16 mouse cellular contexts compared by ENCODE assay signal in the genomic region with DNA sequence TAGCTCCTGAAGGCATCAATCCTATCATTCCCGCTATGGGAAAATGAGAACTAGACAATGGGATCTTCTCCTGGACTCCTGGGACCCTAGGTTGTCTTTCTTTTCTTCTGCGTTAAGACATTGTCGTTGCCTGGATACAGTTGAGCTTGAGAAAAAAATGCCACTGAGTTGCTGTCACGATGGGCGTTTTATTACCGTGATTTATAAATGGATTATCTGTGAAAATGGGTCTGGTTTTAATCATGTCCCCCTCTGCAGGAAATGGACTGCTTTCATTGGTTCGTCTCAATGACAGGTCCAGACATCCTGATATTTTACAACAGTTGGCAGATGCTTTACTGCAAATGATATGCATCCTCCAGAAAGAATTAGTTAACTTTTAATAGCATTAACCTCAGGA.
DNase-seq lines count a peak whose midpoint lies in the region; ATAC-seq lines count a peak whose summit lies in the region.
"Had no signal": no experiment of that assay in that cellular context is flagged by ENCODE, and none has a peak within 500 bp of the region (broad histone marks: within the 10 kb centered on the region; RNA-seq: fewer than 3 reads in every experiment).

No protein-coding gene starts in this region.

- no peaks in the 10 kb centered on the region for H3K9me3 ChIP-seq in kidney, embryonic 16.5 days (ENCODE audit: low read length)
- no peaks in the 10 kb centered on the region for H3K9me3 ChIP-seq in neural tube, embryonic 15.5 days (replicated peaks)
- H3K9me3 ChIP-seq: heart, embryonic 12.5 days; hindbrain, embryonic 15.5 days; limb, embryonic 15.5 days had no signal

- no peak overlapping the region for H3K27ac ChIP-seq in kidney, embryonic 16.5 days (ENCODE audit: low read length)
- H3K27ac ChIP-seq in neural tube, embryonic 15.5 days (replicated peaks), result no peak overlapping the region
- H3K27ac ChIP-seq: hindbrain, embryonic 15.5 days; limb, embryonic 15.5 days had no signal

- WGBS in kidney, embryonic 16.5 days, result 42% methylated on average over 7 of the region's 7 CpGs
- 8% methylated on average over 7 of the region's 7 CpGs for WGBS in neural tube, embryonic 15.5 days

- DNase-seq in kidney, adult 18-20 months, result no peak
- peak; percentile 8 for DNase-seq in embryo, embryonic 9.5 days (ENCODE audit: extremely low spot score)
- peak; percentile 82 for DNase-seq in mesoderm, embryonic 11.5 days (ENCODE audit: low read depth, low spot score)
- no peak for DNase-seq in spleen, postnatal 10 days (ENCODE audit: low spot score in 2 of 2)
- no peak for DNase-seq in left cerebral cortex, adult 9 months (ENCODE audit: low spot score in 2 of 2)
- no peak for DNase-seq in ovary, adult 18-20 months (ENCODE audit: low spot score)
- DNase-seq: adrenal gland, postnatal 10 days; B cell, adult 2 months; cerebellum, adult 11 months; kidney, postnatal 36 days; lung, embryonic 14.5 days had no signal

- H3K4me1 ChIP-seq in kidney, embryonic 16.5 days (ENCODE audit: insufficient read depth, low read length), result peaks cover 6% of the 10 kb centered on the region; the same call in 1 of the 2 replicates
- H3K4me1 ChIP-seq in neural tube, embryonic 15.5 days, result no peaks in the 10 kb centered on the region
- H3K4me1 ChIP-seq: heart, embryonic 12.5 days; hindbrain, embryonic 15.5 days; limb, embryonic 15.5 days had no signal

- no peaks in the 10 kb centered on the region for H3K36me3 ChIP-seq in kidney, embryonic 16.5 days (ENCODE audit: insufficient read depth, low read length)
- H3K36me3 ChIP-seq in neural tube, embryonic 15.5 days, result no peaks in the 10 kb centered on the region
- H3K36me3 ChIP-seq: heart, embryonic 12.5 days; hindbrain, embryonic 15.5 days; limb, embryonic 15.5 days had no signal

- 0 out of 2 replicates have a peak, but pooled peaks have one; percentile 46 for ATAC-seq in kidney, embryonic 16.5 days (ENCODE audit: low FRiP score, low TSS enrichment)
- peak; percentile 75 for ATAC-seq in neural tube, embryonic 15.5 days (ENCODE audit: low FRiP score)

- H3K27me3 ChIP-seq in kidney, embryonic 16.5 days (ENCODE audit: insufficient read depth, low read length), result no peaks in the 10 kb centered on the region
- H3K27me3 ChIP-seq in neural tube, embryonic 15.5 days (replicated peaks), result no peaks in the 10 kb centered on the region
- H3K27me3 ChIP-seq: heart, embryonic 12.5 days; hindbrain, embryonic 15.5 days; limb, embryonic 15.5 days had no signal

- no peak overlapping the region for H3K9ac ChIP-seq in kidney, embryonic 16.5 days (replicated peaks; ENCODE audit: low read length)
- no peak overlapping the region for H3K9ac ChIP-seq in neural tube, embryonic 15.5 days (replicated peaks)
- H3K9ac ChIP-seq: heart, embryonic 12.5 days; hindbrain, embryonic 15.5 days; limb, embryonic 15.5 days; lung, embryonic 14.5 days had no signal

- no peak overlapping the region for H3K4me3 ChIP-seq in kidney, embryonic 16.5 days (ENCODE audit: low read length)
- no peak overlapping the region for H3K4me3 ChIP-seq in neural tube, embryonic 15.5 days (replicated peaks)
- H3K4me3 ChIP-seq: heart, embryonic 12.5 days; hindbrain, embryonic 15.5 days; limb, embryonic 15.5 days had no signal

- H3K4me2 ChIP-seq in kidney, embryonic 16.5 days (replicated peaks; ENCODE audit: low read depth, low read length), result no peak overlapping the region
- H3K4me2 ChIP-seq in neural tube, embryonic 15.5 days, result no peak overlapping the region
- H3K4me2 ChIP-seq: heart, embryonic 12.5 days; hindbrain, embryonic 15.5 days; limb, embryonic 15.5 days; lung, embryonic 14.5 days had no signal

Comparison
In these comparisons a context has a peak if more than half of its experiments do, and no peak if none do; other contexts are left out.
1. DNase-seq: peak in embryo, embryonic 9.5 days (single experiment) and mesoderm, embryonic 11.5 days (single experiment); none in kidney, adult 18-20 months (single experiment), spleen, postnatal 10 days (0 of 2), left cerebral cortex, adult 9 months (0 of 2) and ovary, adult 18-20 months (single experiment).